Mouse (Mus musculus) bone marrow, adult 2 months (tissue): ENCODE data around the gene Cdc42bpa.

Experiments
- CTCF ChIP-seq: fragments of 200-500 bp; IDR thresholded peaks from 2 replicates; pipeline ENCODE4 v1.5.1; 2011; ENCODE audit warnings: low read length, control low read depth; ENCODE audit not compliant: control insufficient read depth, insufficient read depth
- POLR2A ChIP-seq: fragments of 200-500 bp; IDR thresholded peaks from 2 replicates; pipeline ENCODE4 v1.6.1; 2011; ENCODE audit warnings: low read depth, mild to moderate bottlenecking, control low read depth, low read length, borderline replicate concordance; ENCODE audit not compliant: control insufficient read depth

GRCm38 (mm10) chr1:179958871-179959720 lies 1.2 kb upstream of the Cdc42bpa start:
- TF ChIP-seq CTCF (no peak), POLR2A (no peak)
